Mouse (Mus musculus) embryonic facial prominence, embryonic 10.5 days (tissue): ENCODE measurements around the gene Hip1r. TPM values are rescaled to one million over a fixed set of nuclear protein-coding genes. Genes with fewer than 3 reads are reported as not detected.

ENCODE experiments used
- DNase-seq: peaks from one replicate; pipeline ENCODE4 v3.0.0-alpha.2; 2017; ENCODE audit warnings: low spot score
- H3K27ac ChIP-seq: fragments of 300-500 bp; sonication (generic); replicated peaks from 2 replicates; pipeline ENCODE4 v1.5.1; 2016; ENCODE audit warnings: mild to moderate bottlenecking
- H3K27me3 ChIP-seq: fragments of 300-500 bp; sonication (generic); replicated peaks from 2 replicates; pipeline ENCODE4 v1.6.1; 2016; ENCODE audit warnings: low read depth, mild to moderate bottlenecking; ENCODE audit not compliant: poor library complexity, severe bottlenecking
- H3K36me3 ChIP-seq: fragments of 300-500 bp; sonication (generic); replicated peaks from 2 replicates; pipeline ENCODE4 v1.6.1; 2016; ENCODE audit warnings: mild to moderate bottlenecking, moderate library complexity
- H3K4me1 ChIP-seq: fragments of 300-500 bp; sonication (generic); 2 replicates; pipeline ENCODE4 v1.6.1; 2016
- H3K4me3 ChIP-seq: fragments of 300-500 bp; sonication (generic); 2 replicates; pipeline ENCODE4 v1.5.1; 2016; ENCODE audit warnings: mild to moderate bottlenecking, moderate library complexity
- H3K9me3 ChIP-seq: fragments of 300-500 bp; sonication (generic); 2 replicates; pipeline ENCODE4 v1.6.1; 2016; ENCODE audit warnings: mild to moderate bottlenecking
- WGBS: fragments of 180-500 bp; shearing (Covaris S2); methylation state at CpG from one replicate; pipeline ENCODE4 v1.1.7; 2016; 5-methylcytosine and 5-hydroxymethylcytosine counted together
- polyA plus RNA-seq: library from polyadenylated mRNA; unstranded; fragments of >200 nt; fragmentation: Nextera tagmentation; extraction: Ambion mirVana; gene quantifications from 2 replicates; pipeline ENCODE4 v1.2.1, GENCODE M21; 2016

The Hip1r gene
- polyA plus RNA-seq, 1 experiment from 2014 or later: 8.5 TPM

DNA sequence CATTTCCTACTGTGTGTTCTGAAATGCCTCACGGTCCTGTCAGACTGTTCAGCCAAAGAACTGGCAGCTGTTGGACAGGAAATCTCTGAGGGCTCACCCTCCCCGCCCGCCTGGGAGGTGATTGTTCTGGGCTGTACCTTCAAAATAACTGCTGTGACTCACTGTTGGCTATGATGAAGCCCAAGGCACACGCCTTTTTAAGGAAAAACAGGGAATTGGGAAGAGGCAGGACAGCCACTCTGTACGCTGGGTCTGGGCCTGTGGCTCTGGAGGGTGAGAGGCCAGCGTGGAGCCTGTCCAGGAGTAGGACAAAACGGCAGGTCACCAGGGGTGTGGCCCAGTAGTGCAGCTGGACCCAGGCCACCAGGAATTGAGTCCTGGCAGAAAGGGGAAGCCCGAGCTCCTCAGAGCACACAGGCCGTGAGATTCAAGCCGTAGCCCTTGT is 18.8 kb downstream of the Hip1r start:
- Histone ChIP-seq H3K27me3 (no peaks in the 10 kb centered on the region; the same call in 1 of the 2 replicates), H3K4me1 (peaks cover 57% of the 10 kb centered on the region)

DNA sequence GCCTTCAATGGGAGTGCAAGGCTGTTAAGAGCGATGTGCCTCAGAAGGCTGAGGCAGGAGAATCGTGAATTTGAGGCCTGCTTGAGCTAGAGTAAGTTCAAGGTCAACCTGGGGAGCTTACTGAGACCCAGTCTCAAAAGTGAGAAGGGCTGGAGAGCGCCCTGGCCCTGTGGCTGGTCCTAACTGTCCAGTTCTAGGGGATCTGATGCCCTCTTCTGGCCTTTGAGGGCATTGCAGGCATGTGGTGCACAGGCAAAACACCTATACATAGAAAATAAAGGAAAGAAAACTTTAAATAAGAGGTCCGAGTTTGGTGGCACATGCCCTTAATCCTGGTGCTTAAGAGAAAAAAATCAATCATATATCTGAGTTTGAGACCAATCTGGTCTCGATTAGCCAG is 19.4 kb downstream of the Hip1r start:
- Histone ChIP-seq H3K27me3 (no peaks in the 10 kb centered on the region; the same call in 1 of the 2 replicates), H3K27ac (no peak overlapping the region), H3K36me3 (peaks cover 10% of the 10 kb centered on the region), H3K4me1 (peaks cover 56% of the 10 kb centered on the region), H3K4me3 (no peak overlapping the region), H3K9me3 (no peaks in the 10 kb centered on the region)
- DNase-seq: peak; percentile 85
- 30% methylated on average over 5 of the region's 5 CpGs for WGBS

More for the DNA sequence above, 18.8 kb downstream of the Hip1r start:
- Histone ChIP-seq H3K36me3 (peaks cover 5% of the 10 kb centered on the region), H3K4me3 (no peak overlapping the region), H3K27ac (no peak overlapping the region), H3K9me3 (no peaks in the 10 kb centered on the region)
- WGBS: 85% methylated on average over 10 of the region's 10 CpGs
- no peak for DNase-seq

DNA sequence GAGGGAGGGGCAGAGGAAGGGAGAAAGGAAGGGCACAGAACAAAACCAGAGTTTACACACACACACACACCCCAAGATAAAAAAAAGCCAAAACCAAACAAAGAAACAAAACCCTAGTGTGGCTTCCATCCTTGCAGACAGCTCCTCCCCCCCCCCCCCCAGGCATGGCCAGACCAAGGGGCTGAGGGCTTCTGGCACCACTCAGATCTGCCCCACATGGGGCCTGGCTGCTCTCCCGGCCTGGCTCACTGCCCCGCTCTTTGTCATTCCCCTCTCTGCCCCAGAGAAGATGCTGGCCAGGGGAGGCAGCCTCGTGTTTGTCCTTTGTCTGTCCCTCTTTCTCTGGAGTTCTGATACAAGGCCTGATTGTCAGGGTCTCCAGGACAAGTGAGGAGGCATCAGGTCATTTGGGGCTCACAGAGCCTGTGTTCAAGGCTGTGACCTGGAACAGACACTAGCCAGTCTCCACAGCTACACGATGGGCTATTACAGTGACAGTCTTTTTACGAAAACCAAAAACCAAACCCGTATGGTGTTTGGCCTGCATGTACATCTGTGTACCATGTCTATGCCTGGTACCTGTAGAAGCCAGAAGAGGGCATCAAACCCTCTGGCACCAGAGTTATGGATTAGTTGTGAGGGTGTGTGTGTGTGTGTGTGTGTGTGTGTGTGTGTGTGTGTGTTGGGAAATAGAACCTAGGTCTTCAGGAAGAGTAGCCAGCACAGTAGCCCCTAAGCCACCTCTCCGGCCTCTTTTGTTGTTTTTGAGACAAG is 20.0 kb downstream of the Hip1r start:
- 61% methylated on average over 7 of the region's 7 CpGs for WGBS
- Histone ChIP-seq H3K9me3 (no peaks in the 10 kb centered on the region), H3K27ac (peak overlapping the region; percentile 44; the same call in 1 of the 2 replicates), H3K4me1 (peaks cover 51% of the 10 kb centered on the region), H3K36me3 (peaks cover 11% of the 10 kb centered on the region), H3K27me3 (no peaks in the 10 kb centered on the region; the same call in 1 of the 2 replicates), H3K4me3 (no peak overlapping the region)
- no peak for DNase-seq

DNA sequence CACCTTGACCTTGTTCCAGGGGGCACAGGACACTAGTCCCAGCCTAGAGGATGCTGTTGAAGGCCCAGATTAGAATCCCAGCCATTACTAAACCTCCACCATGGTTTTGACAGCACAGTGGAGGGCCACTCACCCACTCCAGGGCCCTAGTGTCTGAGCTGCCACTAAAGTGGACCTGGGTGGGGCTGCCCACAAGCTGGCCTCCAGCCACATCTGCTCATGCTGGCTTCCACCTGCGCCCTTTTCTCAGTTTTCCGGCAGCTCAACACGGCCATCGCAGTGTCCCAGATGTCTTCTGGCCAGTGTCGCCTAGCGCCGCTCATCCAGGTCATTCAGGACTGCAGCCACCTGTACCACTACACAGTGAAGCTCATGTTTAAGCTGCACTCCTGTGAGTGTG is 21.0 kb downstream of the Hip1r start:
- WGBS: 95% methylated on average over 7 of the region's 7 CpGs
- no peak for DNase-seq
- peaks cover 11% of the 10 kb centered on the region for H3K36me3 ChIP-seq

DNA sequence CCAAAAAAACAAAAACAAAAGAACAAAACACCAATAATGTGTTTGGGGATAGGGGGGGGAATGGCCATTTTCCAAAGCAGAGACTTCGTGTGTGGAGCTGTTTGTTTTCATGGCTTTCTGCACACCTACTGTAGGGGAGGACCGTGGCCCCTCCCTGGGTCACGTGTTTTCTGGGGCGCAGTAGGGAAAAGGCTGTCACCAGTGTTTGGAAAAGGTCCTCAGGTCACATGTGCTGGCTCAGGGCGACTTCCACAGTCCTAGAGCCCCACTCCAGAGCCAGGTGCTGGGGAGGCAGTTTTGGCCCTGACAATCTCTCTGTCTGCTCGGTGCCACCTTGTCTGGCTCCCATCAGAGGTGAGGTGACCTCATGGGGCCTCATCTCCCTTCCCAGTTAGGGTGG is 22.0 kb downstream of the Hip1r start:
- Histone ChIP-seq H3K27me3 (no peaks in the 10 kb centered on the region; the same call in 1 of the 2 replicates), H3K4me3 (no peak overlapping the region), H3K36me3 (peaks cover 18% of the 10 kb centered on the region), H3K9me3 (no peaks in the 10 kb centered on the region), H3K4me1 (peaks cover 41% of the 10 kb centered on the region), H3K27ac (no peak overlapping the region)
- no peak for DNase-seq
- WGBS: 74% methylated on average over 6 of the region's 6 CpGs

More for the DNA sequence above, 21.0 kb downstream of the Hip1r start:
- H3K4me3 ChIP-seq: no peak overlapping the region
- H3K27ac ChIP-seq: no peak overlapping the region
- peaks cover 50% of the 10 kb centered on the region for H3K4me1 ChIP-seq
- no peaks in the 10 kb centered on the region for H3K9me3 ChIP-seq
- H3K27me3 ChIP-seq: no peaks in the 10 kb centered on the region; the same call in 1 of the 2 replicates

DNA sequence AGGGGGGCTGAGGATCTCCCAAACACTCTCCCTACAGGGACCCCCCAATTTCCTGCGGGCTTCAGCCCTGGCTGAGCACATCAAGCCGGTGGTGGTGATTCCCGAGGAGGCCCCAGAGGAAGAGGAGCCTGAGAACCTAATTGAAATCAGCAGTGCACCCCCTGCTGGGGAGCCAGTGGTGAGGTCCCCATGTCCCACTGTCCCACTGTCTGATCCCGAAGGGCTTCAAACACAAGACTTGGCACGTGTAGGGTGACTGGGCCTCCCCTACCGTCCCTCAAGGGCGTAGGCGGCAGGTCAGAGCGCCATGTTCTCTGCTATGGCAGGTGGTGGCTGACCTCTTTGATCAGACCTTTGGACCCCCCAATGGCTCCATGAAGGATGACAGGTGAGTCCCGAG is 22.8 kb downstream of the Hip1r start:
- WGBS: 92% methylated on average over 10 of the region's 10 CpGs
- peaks cover 22% of the 10 kb centered on the region for H3K36me3 ChIP-seq
- no peak overlapping the region for H3K4me3 ChIP-seq
- no peaks in the 10 kb centered on the region for H3K9me3 ChIP-seq
- H3K27me3 ChIP-seq: no peaks in the 10 kb centered on the region; the same call in 1 of the 2 replicates
- no peak overlapping the region; the same call in 1 of the 2 replicates for H3K27ac ChIP-seq
- DNase-seq: no peak
- H3K4me1 ChIP-seq: peaks cover 33% of the 10 kb centered on the region

DNA sequence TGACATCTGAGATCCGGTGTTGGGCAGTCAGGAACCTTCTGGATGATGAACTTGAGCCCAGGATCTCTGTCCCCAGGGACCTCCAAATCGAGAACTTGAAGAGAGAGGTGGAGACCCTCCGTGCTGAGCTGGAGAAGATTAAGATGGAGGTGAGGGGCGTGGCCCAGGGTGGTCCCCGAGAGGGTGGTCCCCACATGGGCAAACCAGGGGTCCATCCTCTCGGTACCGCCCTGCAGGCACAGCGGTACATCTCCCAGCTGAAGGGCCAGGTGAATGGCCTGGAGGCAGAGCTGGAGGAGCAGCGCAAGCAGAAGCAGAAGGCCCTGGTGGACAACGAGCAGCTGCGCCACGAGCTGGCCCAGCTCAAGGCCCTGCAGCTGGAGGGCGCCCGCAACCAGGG is 23.3 kb downstream of the Hip1r start:
- 89% methylated on average over 14 of the region's 14 CpGs for WGBS
- Histone ChIP-seq H3K9me3 (no peaks in the 10 kb centered on the region), H3K27ac (no peak overlapping the region; the same call in 1 of the 2 replicates), H3K4me3 (no peak overlapping the region), H3K27me3 (no peaks in the 10 kb centered on the region; the same call in 1 of the 2 replicates), H3K4me1 (peaks cover 28% of the 10 kb centered on the region), H3K36me3 (peaks cover 22% of the 10 kb centered on the region)
- DNase-seq: no peak

DNA sequence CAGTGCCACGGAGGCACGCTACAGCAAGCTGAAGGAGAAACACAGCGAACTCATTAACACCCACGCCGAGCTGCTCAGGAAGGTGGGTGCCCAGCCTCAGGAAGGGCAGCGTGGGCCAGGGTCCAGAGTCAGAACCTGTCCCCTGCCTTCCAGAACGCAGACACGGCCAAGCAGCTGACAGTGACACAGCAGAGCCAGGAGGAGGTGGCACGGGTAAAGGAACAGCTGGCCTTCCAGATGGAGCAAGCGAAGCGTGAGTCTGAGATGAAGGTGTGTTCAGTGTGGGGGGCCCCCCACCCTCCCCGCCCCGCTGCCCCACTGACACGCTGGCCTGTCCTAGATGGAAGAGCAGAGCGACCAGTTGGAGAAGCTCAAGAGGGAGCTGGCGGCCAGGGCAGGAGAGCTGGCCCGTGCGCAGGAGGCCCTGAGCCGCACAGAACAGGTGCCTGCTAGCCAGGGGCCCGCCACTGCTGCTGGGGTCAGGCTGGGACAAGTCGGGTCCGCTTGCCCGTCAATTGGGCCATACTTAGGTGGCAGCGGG is 23.9 kb downstream of the Hip1r start:
- Histone ChIP-seq H3K27ac (no peak overlapping the region; the same call in 1 of the 2 replicates), H3K4me3 (no peak overlapping the region), H3K36me3 (peaks cover 27% of the 10 kb centered on the region), H3K4me1 (peaks cover 23% of the 10 kb centered on the region), H3K27me3 (no peaks in the 10 kb centered on the region; the same call in 1 of the 2 replicates), H3K9me3 (no peaks in the 10 kb centered on the region)
- DNase-seq: no peak
- WGBS: 89% methylated on average over 24 of the region's 24 CpGs

DNA sequence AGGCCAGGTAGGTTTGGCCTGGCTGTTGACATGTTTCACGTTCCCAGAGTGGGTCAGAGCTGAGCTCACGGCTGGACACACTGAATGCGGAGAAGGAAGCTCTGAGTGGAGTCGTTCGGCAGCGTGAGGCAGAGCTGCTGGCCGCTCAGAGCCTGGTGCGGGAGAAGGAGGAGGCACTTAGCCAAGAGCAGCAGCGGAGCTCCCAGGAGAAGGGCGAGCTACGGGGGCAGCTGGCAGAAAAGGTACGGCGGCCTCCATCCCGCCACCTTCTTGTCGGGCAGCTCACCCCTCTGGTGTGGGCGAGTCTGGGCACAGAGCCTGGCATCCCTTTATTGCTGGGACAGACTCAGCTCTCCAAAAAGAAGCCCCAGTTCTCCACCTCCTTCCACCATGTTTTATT is 24.4 kb downstream of the Hip1r start:
- H3K4me3 ChIP-seq: no peak overlapping the region
- H3K9me3 ChIP-seq: no peaks in the 10 kb centered on the region
- peaks cover 30% of the 10 kb centered on the region for H3K36me3 ChIP-seq
- WGBS: 87% methylated on average over 16 of the region's 16 CpGs
- no peak for DNase-seq
- H3K27me3 ChIP-seq: no peaks in the 10 kb centered on the region
- H3K4me1 ChIP-seq: peaks cover 19% of the 10 kb centered on the region
- no peak overlapping the region for H3K27ac ChIP-seq

DNA sequence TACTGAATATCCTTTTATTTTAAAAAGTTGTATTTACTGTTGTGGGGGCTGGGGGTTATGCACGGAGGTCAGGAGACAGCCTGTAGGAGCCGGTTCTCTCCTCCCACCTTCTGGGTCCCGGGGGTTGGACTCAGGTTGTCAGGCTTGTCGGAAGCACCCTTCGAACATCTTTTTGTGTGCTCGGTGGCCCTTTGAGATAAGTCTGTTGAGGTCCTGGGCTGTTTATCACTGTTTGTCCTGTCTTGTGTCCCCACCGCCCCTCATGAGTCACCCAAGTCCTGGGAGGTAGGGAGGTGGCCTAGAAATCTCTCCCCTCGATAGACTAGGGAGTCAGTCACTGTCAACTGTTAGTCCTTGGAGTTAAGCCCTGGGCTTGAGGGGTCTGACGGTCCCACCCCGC is 24.9 kb downstream of the Hip1r start:
- DNase-seq: no peak
- 86% methylated on average over 10 of the region's 10 CpGs for WGBS
- peaks cover 36% of the 10 kb centered on the region for H3K36me3 ChIP-seq
- no peak overlapping the region for H3K4me3 ChIP-seq
- no peaks in the 10 kb centered on the region for H3K27me3 ChIP-seq
- no peaks in the 10 kb centered on the region for H3K9me3 ChIP-seq
- peaks cover 19% of the 10 kb centered on the region for H3K4me1 ChIP-seq
- no peak overlapping the region for H3K27ac ChIP-seq

DNA sequence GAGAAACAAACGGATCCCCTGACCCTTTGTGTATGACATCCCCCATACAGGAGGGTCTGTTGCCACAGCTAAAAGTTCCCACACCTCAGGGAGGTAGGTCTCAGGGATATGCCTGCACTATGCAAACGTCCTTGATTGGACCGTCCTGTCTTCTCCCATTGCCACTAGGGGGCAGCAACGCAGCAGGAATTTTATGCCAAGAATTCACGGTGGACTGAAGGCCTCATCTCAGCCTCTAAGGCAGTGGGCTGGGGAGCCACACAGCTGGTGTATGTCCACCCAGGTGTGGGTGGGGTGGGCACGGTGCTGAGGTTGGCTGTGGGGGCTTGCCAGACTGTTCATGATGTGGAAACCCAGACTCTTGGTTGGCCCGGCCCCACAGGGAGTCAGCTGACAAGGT is 27.4 kb downstream of the Hip1r start:
- Histone ChIP-seq H3K4me3 (no peak overlapping the region), H3K27ac (no peak overlapping the region), H3K27me3 (no peaks in the 10 kb centered on the region), H3K9me3 (no peaks in the 10 kb centered on the region), H3K4me1 (peaks cover 15% of the 10 kb centered on the region; the same call in 1 of the 2 replicates), H3K36me3 (peaks cover 60% of the 10 kb centered on the region)
- WGBS: 12% methylated on average over 7 of the region's 7 CpGs
- DNase-seq: peak; percentile 87

DNA sequence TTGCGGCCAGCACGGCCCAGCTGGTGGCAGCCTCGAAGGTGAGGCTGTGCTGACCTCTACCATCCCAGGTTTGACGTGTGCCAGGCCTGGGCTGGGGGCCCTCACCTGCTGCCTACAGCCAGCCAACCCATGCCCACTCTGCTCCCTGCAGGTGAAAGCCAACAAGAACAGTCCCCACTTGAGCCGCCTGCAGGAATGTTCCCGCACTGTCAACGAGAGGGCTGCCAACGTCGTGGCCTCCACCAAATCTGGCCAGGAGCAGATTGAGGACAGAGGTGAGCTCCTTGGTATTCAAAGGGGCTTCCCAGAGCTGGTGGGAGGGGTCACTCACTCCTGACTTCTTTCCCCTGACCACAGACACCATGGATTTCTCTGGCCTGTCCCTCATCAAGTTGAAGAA is 27.8 kb downstream of the Hip1r start:
- Histone ChIP-seq H3K4me3 (no peak overlapping the region), H3K9me3 (no peaks in the 10 kb centered on the region), H3K4me1 (peaks cover 10% of the 10 kb centered on the region; the same call in 1 of the 2 replicates), H3K27ac (no peak overlapping the region), H3K27me3 (no peaks in the 10 kb centered on the region), H3K36me3 (peaks cover 65% of the 10 kb centered on the region)
- no peak for DNase-seq
- WGBS: 67% methylated on average over 9 of the region's 9 CpGs

DNA sequence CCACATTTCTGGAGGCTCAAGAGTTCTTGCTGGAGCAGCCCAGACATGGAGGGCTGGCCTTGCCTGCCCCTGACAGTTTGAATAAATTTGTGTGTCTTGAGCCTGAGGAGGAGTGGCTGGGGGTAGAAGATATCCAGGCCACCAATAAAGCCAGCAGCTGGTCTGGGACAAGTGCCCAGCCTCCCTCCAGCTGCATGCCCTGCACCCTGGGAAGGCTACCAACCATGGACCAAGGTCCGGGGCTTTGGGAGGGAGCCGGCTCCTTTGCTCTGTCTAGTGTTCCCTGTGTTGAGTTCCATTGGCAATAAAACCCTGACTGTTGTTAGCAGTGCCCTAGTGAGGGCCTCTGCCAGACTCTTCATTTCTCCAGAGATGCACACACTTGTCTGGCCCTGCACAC is 29.4 kb downstream of the Hip1r start:
- H3K4me3 ChIP-seq: no peak overlapping the region
- 89% methylated on average over 2 of the region's 2 CpGs for WGBS
- no peak for DNase-seq
- H3K36me3 ChIP-seq: peaks cover 70% of the 10 kb centered on the region
- H3K27ac ChIP-seq: no peak overlapping the region
- no peaks in the 10 kb centered on the region for H3K4me1 ChIP-seq
- no peaks in the 10 kb centered on the region for H3K9me3 ChIP-seq
- no peaks in the 10 kb centered on the region for H3K27me3 ChIP-seq
